Mouse (Mus musculus) cerebellum, adult 11-12 months (tissue): ENCODE measurements around the gene Tdrd9.

Source experiments
- DNase-seq: peaks from one replicate; pipeline ENCODE4 v3.0.0; 2022

Tdrd9 gene

GRCm38 (mm10) chr12:112033409-112033975, 62.1 kb downstream of the Tdrd9 start:
- no peak for DNase-seq

DNA sequence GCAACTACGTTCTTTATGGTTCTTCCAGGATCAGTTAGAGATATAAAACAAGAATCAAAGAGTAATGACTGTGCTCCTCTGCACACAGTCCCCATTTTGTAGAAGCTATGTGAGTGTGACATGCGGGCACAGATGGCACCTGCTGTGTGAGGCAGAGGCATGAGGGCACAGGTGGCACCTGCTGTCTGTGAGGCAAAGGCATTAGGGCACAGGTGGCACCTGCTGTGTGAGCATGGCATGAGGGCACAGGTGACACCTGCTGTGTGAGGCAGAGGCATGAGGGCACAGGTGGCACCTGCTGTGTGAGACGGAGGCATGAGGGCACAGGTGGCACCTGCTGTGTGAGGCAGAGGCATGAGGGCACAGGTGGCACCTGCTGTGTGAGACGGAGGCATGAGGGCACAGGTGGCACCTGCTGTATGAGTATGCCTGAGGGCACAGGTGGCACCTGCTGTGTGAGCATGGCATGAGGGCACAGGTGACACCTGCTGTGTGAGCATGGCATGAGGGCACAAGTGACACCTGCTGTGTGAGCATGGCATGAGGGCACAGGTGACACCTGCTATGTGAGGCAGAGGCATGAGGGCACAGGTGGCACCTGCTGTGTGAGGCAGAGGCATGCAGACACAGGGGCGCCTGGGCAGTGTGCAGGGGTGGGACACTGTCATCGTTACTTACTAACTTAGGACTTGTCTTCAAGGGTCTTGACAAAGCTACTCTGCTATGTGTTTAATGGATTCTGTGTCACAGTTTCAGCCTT, 64.2 kb downstream of the Tdrd9 start:
- peak; percentile 19 for DNase-seq

- no peak for DNase-seq
Observed at GRCm38 (mm10) chr12:112038441-112038840, 67.1 kb downstream of the Tdrd9 start.

GRCm38 (mm10) chr12:112039169-112039568, 67.8 kb downstream of the Tdrd9 start:
- no peak for DNase-seq

DNA sequence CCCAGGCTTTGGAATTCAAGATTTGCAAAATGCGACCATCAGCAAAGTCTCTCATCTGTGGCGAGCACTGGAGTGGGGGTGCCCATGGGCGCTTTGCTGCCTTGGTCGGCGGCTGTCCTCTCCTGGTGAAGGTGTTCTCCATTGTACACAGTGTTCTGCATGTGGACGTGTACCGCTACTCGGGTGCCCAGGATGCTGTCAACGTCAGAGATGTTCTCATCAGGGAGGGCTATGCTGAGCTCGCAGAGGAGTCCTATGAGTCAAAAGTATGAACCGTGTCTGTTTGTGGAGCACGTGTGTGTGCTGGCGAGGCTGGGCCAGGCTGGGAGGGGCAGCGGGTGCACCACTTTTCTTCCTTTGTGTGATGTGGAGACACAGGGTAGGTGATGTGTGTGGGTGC, 71.3 kb downstream of the Tdrd9 start:
- no peak for DNase-seq

- DNase-seq, result peak; percentile 30
Observed at GRCm38 (mm10) chr12:112077651-112078050, 106.3 kb downstream of the Tdrd9 start.

- DNase-seq, result no peak
Observed at GRCm38 (mm10) chr12:112079911-112080310, 108.6 kb downstream of the Tdrd9 start.

- no peak for DNase-seq
Observed at GRCm38 (mm10) chr12:112080911-112081310, 109.6 kb downstream of the Tdrd9 start.

GRCm38 (mm10) chr12:112082241-112082640, 110.9 kb downstream of the Tdrd9 start:
- DNase-seq, result no peak

DNA sequence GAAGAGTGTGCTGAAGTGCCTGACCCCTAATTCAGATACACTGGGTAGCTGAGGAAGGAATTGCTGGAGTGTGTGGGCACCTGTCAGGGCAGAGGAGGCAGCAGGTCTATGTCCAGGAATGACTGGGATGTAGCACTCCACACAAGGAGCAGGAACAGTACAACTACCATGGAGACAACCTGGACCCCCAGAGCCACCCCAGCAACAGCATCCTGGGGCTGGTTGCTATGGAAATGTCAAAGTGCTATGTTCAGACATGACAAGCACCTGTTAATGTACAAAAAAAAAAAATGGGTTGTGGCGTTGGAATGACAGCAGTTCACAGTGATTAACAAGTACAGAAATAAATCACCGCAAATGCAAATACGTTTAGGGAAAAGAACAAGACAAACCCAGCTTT, 114.9 kb downstream of the Tdrd9 start:
- DNase-seq, result no peak

DNA sequence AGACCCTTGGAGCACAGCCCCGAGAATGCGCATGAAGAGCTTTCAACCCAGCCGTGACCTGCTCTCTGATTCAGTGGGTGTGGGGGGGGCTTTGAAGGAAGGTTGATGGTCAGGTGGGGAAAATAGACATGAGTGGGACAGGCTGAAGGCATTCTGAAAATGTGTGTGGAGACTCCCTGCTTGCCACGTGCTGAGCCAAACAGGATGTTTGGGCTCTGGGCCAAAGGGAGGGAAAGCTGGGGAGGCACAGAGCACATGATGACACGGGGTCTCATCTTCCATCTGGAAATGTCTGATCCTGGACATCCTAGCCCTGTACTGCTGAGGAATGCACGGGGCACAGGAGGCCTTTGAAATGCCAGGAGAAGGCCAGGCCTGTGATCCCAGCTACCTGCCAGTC, 115.4 kb downstream of the Tdrd9 start:
- no peak for DNase-seq

DNA sequence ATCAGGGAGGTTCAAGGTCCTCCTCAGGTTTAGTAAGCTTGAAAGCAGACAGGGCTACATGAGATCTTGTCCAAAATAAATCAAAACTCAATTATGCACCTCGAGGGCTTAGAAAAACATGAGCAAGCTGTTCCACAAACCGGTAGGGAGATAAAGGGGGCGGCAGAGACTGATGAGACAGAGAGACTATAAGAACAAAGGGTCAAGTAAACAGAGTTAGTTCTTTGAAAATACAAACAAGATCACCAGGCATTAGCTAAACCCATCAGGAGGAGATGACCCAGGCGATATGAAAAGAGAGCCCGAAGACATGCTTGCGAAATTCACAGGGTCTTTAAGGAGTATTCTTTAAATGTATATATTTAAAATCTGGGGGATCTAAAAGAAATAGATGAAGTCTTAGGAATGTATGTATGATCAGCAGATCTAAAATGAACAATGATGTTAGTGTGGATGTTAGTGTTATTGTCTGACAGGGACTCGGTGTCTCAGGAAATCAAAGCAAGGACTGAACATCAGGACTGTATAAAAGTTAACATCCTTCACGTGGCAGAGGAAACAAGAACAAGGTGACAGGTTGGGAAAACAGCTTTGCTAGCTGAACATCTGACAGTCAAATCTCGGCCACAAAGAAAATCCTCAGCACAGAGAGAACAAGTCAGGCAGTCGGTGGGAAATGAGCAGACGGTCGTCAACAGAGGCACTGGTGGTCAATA, 117.4 kb downstream of the Tdrd9 start:
- no peak for DNase-seq

- DNase-seq, result peak; percentile 75
Observed at GRCm38 (mm10) chr12:112091054-112091453, 119.7 kb downstream of the Tdrd9 start.

GRCm38 (mm10) chr12:112094261-112094880, 123.0 kb downstream of the Tdrd9 start:
- DNase-seq, result no peak

DNA sequence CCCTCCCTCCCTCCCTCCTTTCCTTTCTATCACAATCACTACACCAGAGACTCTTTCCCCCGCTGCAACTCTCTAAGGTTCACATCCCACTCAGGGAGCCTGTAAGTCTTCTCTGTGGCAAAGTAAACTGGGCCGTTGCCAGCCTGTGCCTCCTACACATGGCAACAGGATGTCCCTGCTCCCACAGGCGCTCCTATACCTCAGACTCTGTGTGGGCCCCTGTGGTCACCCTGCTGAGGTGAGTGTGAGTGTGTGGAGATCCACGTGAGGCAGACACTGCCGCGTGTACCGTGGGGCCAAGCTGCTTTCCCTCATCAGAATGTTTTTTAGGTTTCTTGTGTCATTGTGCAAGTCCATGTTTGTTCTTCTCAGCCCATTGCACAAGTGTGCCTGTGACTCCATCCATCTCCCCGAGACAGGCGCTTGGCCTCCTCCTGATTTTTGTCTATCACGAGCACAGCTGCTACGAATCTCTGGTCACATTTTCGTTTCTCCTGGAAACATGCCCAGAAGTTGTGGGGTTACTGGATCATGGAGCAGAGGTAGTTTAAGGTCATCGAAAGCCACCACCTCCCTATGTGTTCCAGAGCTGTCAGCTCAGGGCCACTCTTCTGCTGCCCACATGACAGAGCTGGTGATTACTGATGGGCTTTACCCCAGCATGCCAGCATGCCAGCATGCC, 124.8 kb downstream of the Tdrd9 start:
- no peak for DNase-seq

DNA sequence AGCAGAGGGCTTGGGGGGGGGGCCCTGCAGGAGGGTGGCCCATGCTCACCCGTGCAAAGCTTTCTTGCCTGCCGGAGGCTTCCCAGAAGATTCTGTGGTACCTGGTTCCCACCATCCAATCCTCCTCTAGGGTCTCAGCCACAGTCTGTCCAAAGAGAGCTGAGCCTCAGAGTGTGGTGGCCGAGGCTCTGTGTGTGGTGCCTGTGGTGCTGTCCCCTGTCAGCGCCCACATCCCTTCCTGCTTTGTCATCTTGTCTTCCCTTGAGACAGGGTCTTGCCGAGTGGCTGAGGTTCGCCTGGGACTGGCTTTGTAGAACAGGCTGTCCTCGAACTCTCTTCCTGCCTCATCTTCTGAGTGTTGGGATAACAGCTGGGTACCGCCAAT, 125.4 kb downstream of the Tdrd9 start:
- no peak for DNase-seq

GRCm38 (mm10) chr12:112100106-112100505, 128.7 kb downstream of the Tdrd9 start:
- DNase-seq, result no peak

DNA sequence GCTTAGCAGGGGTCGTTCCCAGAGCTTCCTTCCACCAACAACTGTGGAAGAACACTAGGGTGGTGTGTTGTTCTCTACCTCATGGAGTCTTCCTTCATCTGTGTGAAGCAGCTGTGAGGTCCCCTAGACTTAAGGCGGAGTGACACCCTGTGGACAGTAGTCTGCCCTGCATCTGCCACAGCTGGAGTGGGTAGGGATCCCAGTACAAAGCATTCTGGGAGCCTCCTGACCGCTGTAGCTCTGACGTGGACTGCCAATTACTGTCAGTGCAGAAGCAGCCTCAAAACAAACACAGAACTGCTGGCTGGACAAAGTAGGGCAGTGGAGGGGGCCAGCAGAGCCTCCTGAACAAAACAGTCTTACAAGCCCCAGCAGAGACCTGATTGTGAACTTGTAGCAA, 129.7 kb downstream of the Tdrd9 start:
- no peak for DNase-seq

DNA sequence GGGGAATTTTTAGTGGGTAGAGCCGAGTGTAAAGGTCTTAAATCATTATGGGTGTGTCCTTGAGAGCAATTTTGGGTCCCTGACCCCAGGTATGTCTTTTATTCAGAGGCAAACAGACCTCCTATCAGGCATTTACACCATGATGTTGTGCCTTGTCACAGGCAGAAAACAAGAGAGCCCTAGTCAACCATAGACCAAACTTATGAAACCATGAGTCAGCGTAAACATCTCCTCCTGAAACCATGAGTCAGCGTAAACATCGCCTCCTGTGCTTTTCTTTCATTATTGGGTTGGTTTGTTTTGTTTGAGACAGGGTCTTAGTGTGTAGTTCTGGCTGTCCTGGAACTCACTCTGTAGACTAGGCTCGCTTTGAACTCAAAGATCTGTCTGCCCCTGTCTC, 131.8 kb downstream of the Tdrd9 start:
- DNase-seq, result no peak

DNA sequence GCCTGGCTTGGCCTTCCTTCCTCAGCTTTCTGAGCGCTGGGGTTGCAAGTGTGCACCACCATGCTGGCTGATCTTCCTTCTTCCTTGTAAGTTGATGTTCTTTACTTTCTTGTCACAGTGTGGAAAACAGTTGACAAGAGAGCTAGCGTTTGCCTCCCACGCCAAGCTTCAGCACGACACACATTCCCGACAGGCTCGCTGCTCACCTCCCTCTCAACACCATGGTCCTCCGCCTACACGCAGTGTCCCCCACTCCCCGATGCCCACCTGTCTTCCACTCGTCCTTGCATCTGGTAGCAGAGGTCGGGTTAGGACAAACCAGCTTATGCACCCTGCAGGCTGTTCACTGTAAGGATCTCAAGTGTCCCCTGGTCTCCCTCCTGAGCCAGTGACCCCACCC, 133.5 kb downstream of the Tdrd9 start:
- no peak for DNase-seq

DNA sequence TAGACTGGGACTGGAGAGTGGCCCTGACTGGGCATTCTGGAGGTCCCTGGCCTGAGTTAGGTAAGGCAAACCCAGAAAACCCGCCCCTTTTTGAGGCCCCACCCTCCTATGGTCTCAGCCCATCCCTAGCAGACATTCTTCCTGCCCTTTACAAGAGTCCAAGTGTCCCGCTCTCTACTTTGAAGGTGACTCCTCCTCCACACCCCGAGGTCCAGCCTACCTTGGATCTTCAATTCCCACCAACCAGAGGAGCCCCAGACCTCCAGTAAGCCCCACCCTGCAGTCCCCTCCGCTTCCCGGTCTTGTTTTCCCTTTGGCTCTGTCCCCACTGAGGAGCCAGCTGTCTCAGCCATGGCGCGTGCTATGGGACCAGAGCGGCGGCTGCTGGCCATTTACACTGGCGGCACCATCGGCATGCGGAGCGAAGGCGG, 135.2 kb downstream of the Tdrd9 start, which contains the start of gene Aspg:
TSS of gene Aspg (plus strand) at position 139 of the 431 bp plus-strand sequence.
- DNase-seq, result no peak

GRCm38 (mm10) chr12:112107685-112108084, 136.3 kb downstream of the Tdrd9 start:
- no peak for DNase-seq
